Mouse (Mus musculus) forebrain, embryonic 10.5 days (tissue): ENCODE measurements at regions not wholly inside any gene's neighbourhood (a gene's known extent, or its start where the extent isn't known, plus 50 kb on each side); places are given as distances from the start of the nearest gene placed in this dataset.

Source experiments
- DNase-seq: peaks from one replicate; pipeline ENCODE4 v3.0.0-alpha.2; 2017; ENCODE audit warnings: low spot score; ENCODE audit errors: extremely low spot score
- H3K27ac ChIP-seq: fragments of 300-500 bp; sonication (generic); 2 replicates; pipeline ENCODE4 v1.5.1; 2016; ENCODE audit warnings: mild to moderate bottlenecking
- H3K27me3 ChIP-seq: fragments of 300-500 bp; sonication (generic); 2 replicates; pipeline ENCODE4 v1.6.1; 2016; ENCODE audit warnings: mild to moderate bottlenecking; ENCODE audit not compliant: poor library complexity, severe bottlenecking
- H3K36me3 ChIP-seq: fragments of 300-500 bp; sonication (generic); replicated peaks from 2 replicates; pipeline ENCODE4 v1.6.1; 2016; ENCODE audit warnings: mild to moderate bottlenecking, moderate library complexity
- H3K4me1 ChIP-seq: fragments of 300-500 bp; sonication (generic); 2 replicates; pipeline ENCODE4 v1.6.1; 2016
- H3K4me3 ChIP-seq: fragments of 300-500 bp; sonication (generic); 2 replicates; pipeline ENCODE4 v1.5.1; 2016; ENCODE audit warnings: mild to moderate bottlenecking, moderate library complexity
- H3K9me3 ChIP-seq: fragments of 300-500 bp; sonication (generic); 2 replicates; pipeline ENCODE4 v1.6.1; 2016; ENCODE audit warnings: mild to moderate bottlenecking, moderate library complexity
- WGBS: fragments of 180-500 bp; shearing (Covaris S2); methylation state at CpG from one replicate; pipeline ENCODE4 v1.1.7; 2016; 5-methylcytosine and 5-hydroxymethylcytosine counted together

DNA sequence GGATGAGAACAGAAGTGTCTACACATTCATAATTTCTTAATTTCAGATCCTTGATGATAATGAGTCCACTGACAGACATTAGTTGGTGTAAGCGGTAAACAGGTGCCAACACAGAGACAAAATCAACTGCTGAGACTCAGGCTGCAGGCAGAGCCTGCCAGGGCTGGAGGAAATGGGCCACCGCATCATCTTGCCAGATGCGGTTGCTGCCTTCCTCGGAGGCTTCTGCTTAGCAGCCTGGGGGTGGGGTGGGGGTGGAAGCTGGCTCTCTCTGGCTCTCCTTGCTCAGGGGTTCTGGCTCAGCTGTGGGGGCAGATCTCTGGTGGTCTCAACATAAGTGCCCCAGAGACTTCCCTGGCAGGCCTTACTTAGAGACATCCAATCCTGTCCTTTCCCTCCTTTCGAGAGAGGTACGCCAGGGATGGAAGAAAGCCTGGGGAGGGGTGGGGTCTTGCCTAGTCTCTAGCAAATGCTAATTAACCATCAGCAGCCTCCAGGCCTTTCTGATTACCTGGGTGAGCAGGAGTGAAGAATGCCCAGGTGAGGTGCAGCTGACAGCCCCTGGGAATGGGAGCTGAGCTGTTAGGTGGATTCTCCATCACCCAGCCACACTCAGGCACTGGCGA lies 52.7 kb upstream of the Nxpe4 start:
- no peaks in the 10 kb centered on the region for H3K36me3 ChIP-seq
- no peak overlapping the region for H3K4me3 ChIP-seq
- H3K27ac ChIP-seq: no peak overlapping the region
- no peak for DNase-seq
- H3K9me3 ChIP-seq: no peaks in the 10 kb centered on the region
- H3K4me1 ChIP-seq: peaks cover 6% of the 10 kb centered on the region; the same call in 1 of the 2 replicates
- H3K27me3 ChIP-seq: peaks cover 23% of the 10 kb centered on the region
- whole genome bisulfite sequencing: 58% methylated on average over 7 of the region's 7 CpGs

DNA sequence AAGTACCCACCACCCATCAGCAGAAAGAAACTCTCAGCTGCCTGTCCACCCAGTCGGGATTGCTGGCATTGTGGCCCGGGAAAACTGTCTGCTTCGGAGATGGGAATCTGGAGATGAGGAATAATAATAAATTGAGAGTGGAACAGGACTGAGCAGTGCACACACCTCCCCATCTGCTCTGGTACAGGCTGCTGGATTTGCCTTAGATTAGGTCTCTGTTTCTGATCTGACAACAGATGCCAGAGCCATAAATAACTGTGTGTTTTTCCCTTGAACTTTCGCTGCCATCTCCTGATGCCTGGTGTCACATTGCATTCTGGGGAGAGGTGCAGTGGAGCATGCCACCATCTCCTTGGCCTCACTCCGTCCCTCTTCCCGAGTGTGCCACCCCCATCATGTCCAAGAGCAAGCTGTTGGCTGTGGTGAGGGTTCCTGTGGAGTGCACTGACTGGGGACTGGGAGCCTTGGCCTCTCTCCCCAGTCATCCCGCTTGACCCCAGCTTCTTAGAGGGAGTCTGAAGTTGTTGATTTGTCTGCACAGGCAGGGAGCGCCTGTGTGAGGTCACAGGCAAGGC lies 50.4 kb upstream of the Nxpe4 start:
- no peaks in the 10 kb centered on the region for H3K9me3 ChIP-seq
- WGBS: 69% methylated on average over 8 of the region's 8 CpGs
- H3K4me1 ChIP-seq: peaks cover 6% of the 10 kb centered on the region; the same call in 1 of the 2 replicates
- H3K27me3 ChIP-seq: peaks cover 23% of the 10 kb centered on the region
- H3K36me3 ChIP-seq: no peaks in the 10 kb centered on the region
- H3K27ac ChIP-seq: no peak overlapping the region
- DNase-seq: no peak
- H3K4me3 ChIP-seq: no peak overlapping the region
